Comparison of ENCODE assay signal across 8 mouse cellular contexts in the genomic region with DNA sequence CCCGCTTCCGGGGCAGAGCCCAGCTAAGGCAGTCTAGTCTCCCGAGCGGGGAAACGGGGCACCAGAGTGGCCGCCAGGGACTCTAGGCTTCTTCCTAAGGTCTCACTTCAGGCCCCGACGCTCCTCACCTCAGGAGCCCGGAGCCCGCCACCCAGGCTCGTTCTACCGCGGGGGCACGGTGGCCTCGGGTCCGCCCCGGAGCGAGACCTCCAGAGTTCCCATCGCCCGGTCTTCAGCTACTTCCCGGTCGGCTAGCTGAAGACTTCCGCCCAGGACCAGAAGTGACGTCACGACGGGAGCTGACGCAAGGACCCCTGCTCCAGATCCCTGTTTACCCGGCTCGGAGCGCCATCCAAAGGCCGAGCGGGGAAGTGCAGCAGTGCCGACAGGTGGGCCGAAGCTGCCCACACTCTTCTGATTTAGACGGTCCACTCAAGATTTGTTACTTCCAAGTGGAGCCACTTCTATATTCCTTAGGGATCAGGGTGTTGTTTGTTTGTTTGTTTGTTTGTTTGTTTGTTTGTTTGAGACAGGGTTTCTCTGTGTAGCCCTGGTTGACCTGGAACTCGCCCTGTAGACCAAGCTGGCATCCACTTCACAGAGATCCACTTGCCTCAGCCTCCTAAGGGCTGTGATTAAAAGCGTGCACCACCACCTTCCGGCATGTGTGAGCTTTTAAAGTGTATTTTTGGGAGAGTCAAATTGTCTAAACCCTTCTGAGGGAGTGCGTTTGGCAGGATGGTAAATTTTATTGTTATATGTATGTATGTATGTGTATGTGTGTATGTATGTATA. TPM values are rescaled to one million over a fixed set of nuclear protein-coding genes. Genes with fewer than 3 reads are reported as not detected.
DNase-seq lines count a peak whose midpoint lies in the region; ATAC-seq and TF ChIP-seq lines count a peak whose summit lies in the region.

Gene Becn1 (minus strand): TSS at position 283 of the 795 bp plus-strand sequence.

- 7% methylated on average over 39 of the region's 39 CpGs for WGBS in embryonic facial prominence, embryonic 13.5 days
- 7% methylated on average over 39 of the region's 39 CpGs for WGBS in heart, adult 2 months
- WGBS in limb, embryonic 13.5 days: 5% methylated on average over 39 of the region's 39 CpGs
- WGBS in midbrain, embryonic 16.5 days: 6% methylated on average over 38 of the region's 39 CpGs

- intact Hi-C loops in heart, adult 2 months (cut with DNase I): loop anchor here (1.0 to 10.0 kb wide), 2 partner anchors 90 to 307 kb away; no protein-coding TSS in a partner anchor

- H3K9me3 ChIP-seq in embryonic facial prominence, embryonic 13.5 days: no peaks in the 10 kb centered on the region
- no peaks in the 10 kb centered on the region for H3K9me3 ChIP-seq in limb, embryonic 13.5 days
- no peaks in the 10 kb centered on the region for H3K9me3 ChIP-seq in midbrain, embryonic 16.5 days (replicated peaks; ENCODE audit: control insufficient read depth, low read length, poor library complexity, severe bottlenecking)

- peaks cover 6% of the 10 kb centered on the region; the same call in 1 of the 2 replicates for H3K79me2 ChIP-seq in heart, adult 2 months (replicated peaks; ENCODE audit: control insufficient read depth, insufficient read depth, low read length)

- peak; percentile 93 for DNase-seq in 3134 (ENCODE audit: extremely low read depth, insufficient read length, low spot score)
- peak; percentile 98 for DNase-seq in adrenal gland, postnatal 36 days
- peak; percentile 94 to 98 for DNase-seq in heart, adult 2 months
- peak; percentile 95 to 97 for DNase-seq in kidney, adult 8-10 months
- peak; percentile 98 to 99 for DNase-seq in spleen, postnatal 10 days (ENCODE audit: low spot score in 2 of 2)

- peak within 1 kb of the TSS; percentile 92 for H3K9ac ChIP-seq in embryonic facial prominence, embryonic 13.5 days
- H3K9ac ChIP-seq in heart, adult 2 months (ENCODE audit: low read depth, low read length): peak within 1 kb of the TSS; percentile 85
- peak within 1 kb of the TSS; percentile 93 for H3K9ac ChIP-seq in limb, embryonic 13.5 days
- H3K9ac ChIP-seq in midbrain, embryonic 16.5 days (ENCODE audit: low read depth, low read length): peak within 1 kb of the TSS; percentile 81

- no peak within 1 kb of the TSS for H3K27ac ChIP-seq in embryonic facial prominence, embryonic 13.5 days
- H3K27ac ChIP-seq in heart, adult 2 months: peak within 1 kb of the TSS; percentile 70
- peak within 1 kb of the TSS; percentile 44; the same call in 1 of the 2 replicates for H3K27ac ChIP-seq in limb, embryonic 13.5 days
- peak within 1 kb of the TSS; percentile 36 for H3K27ac ChIP-seq in midbrain, embryonic 16.5 days (ENCODE audit: low read length)

- H3K4me1 ChIP-seq in embryonic facial prominence, embryonic 13.5 days: peaks cover 14% of the 10 kb centered on the region
- peaks cover 3% of the 10 kb centered on the region for H3K4me1 ChIP-seq in heart, adult 2 months (ENCODE audit: control insufficient read depth, insufficient read depth, low read length)
- peaks cover 16% of the 10 kb centered on the region for H3K4me1 ChIP-seq in limb, embryonic 13.5 days
- peaks cover 14% of the 10 kb centered on the region for H3K4me1 ChIP-seq in midbrain, embryonic 16.5 days (ENCODE audit: control insufficient read depth, insufficient read depth, low read length)

- peak; percentile 71 for TF ChIP-seq POLR2A in heart, adult 2 months (IDR thresholded peaks at IDR 0.05; ENCODE audit: insufficient read depth, low read depth, low read length)

- H3K4me3 ChIP-seq in embryonic facial prominence, embryonic 13.5 days: peak within 1 kb of the TSS; percentile 79
- H3K4me3 ChIP-seq in heart, adult 2 months: peak within 1 kb of the TSS; percentile 82
- peak within 1 kb of the TSS; percentile 93 for H3K4me3 ChIP-seq in limb, embryonic 13.5 days
- H3K4me3 ChIP-seq in midbrain, embryonic 16.5 days (ENCODE audit: low read depth, low read length): peak within 1 kb of the TSS; percentile 66

- peak within 1 kb of the TSS; percentile 98 for H3K4me2 ChIP-seq in embryonic facial prominence, embryonic 13.5 days
- peak within 1 kb of the TSS; percentile 99 for H3K4me2 ChIP-seq in limb, embryonic 13.5 days (replicated peaks)
- peak within 1 kb of the TSS; percentile 78 for H3K4me2 ChIP-seq in midbrain, embryonic 16.5 days (ENCODE audit: low read length)

- H3K36me3 ChIP-seq in embryonic facial prominence, embryonic 13.5 days: peaks cover 26% of the 10 kb centered on the region
- H3K36me3 ChIP-seq in heart, adult 2 months (ENCODE audit: control insufficient read depth, insufficient read depth, low read length): peaks cover 3% of the 10 kb centered on the region
- H3K36me3 ChIP-seq in limb, embryonic 13.5 days: peaks cover 15% of the 10 kb centered on the region
- H3K36me3 ChIP-seq in midbrain, embryonic 16.5 days (ENCODE audit: control insufficient read depth, insufficient read depth, low read length): 0 out of 2 replicates have a peak, but pooled peaks cover 4% of the 10 kb centered on the region

- peaks cover 4% of the 10 kb centered on the region; the same call in 1 of the 2 replicates for H3K27me3 ChIP-seq in embryonic facial prominence, embryonic 13.5 days
- no peaks in the 10 kb centered on the region for H3K27me3 ChIP-seq in heart, adult 2 months (ENCODE audit: control insufficient read depth, insufficient read depth, low read length)
- H3K27me3 ChIP-seq in limb, embryonic 13.5 days: no peaks in the 10 kb centered on the region
- H3K27me3 ChIP-seq in midbrain, embryonic 16.5 days (ENCODE audit: control insufficient read depth, insufficient read depth, low read depth, low read length): no peaks in the 10 kb centered on the region

- peak; percentile 100 for TF ChIP-seq CTCF in heart, adult 2 months (IDR thresholded peaks at IDR 0.05)

- peak; percentile 89 for TF ChIP-seq EP300 in heart, adult 2 months (IDR thresholded peaks at IDR 0.05; ENCODE audit: insufficient read depth, low read depth, low read length)

- peak; percentile 88 for ATAC-seq in embryonic facial prominence, embryonic 13.5 days (ENCODE audit: insufficient number of reproducible peaks, insufficient read depth, low FRiP score, low TSS enrichment, low read depth)
- ATAC-seq in limb, embryonic 13.5 days (ENCODE audit: low FRiP score, low read depth): peak; percentile 94
- peak; percentile 95 for ATAC-seq in midbrain, embryonic 16.5 days

RNA-seq across cellular contexts. Expression of gene Becn1, which starts in this region (rescaled TPM):
- total RNA-seq in adrenal gland, postnatal 36 days (2021): 100 to 1,000 TPM; 150 to 159 TPM
- polyA plus RNA-seq in embryonic facial prominence, embryonic 13.5 days (2015; fragmentation: Nextera tagmentation; extraction: Ambion mirVana): 129 and 130 TPM in 2 replicates
- 10 to 100 TPM; 86.3 to 86.5 TPM for total RNA-seq in heart, adult 2 months (2021)
- polyA plus RNA-seq in heart, adult 2 months (2012; rRNA removed): 36.1 and 43.7 TPM in 2 replicates
- polyA plus RNA-seq in limb, embryonic 13.5 days (2015; fragmentation: Nextera tagmentation; extraction: Ambion mirVana): 124 and 127 TPM in 2 replicates
- 159 and 177 TPM in 2 replicates for polyA plus RNA-seq in midbrain, embryonic 16.5 days (2015; fragmentation: Nextera tagmentation; extraction: Ambion mirVana)
